ENCODE assay signal across 17 mouse cellular contexts in genomic region chr6:140429236-140429635, GRCm38 (mm10).
"Had no signal": no experiment of that assay in that cellular context is flagged by ENCODE, and none has a peak within 500 bp of the region (broad histone marks: within the 10 kb centered on the region; RNA-seq: fewer than 3 reads in every experiment).

No protein-coding gene starts in this region.

- H3K4me3 ChIP-seq: lung, embryonic 15.5 days; megakaryocyte, embryonic 14.5 days; midbrain, embryonic 13.5 days; midbrain, embryonic 15.5 days; neural tube, embryonic 12.5 days; stomach, embryonic 15.5 days had no signal

- ATAC-seq: lung, postnatal 0 days; midbrain, embryonic 13.5 days; midbrain, embryonic 15.5 days had no signal

- H3K4me2 ChIP-seq: lung, embryonic 15.5 days; midbrain, embryonic 11.5 days; midbrain, embryonic 13.5 days; midbrain, embryonic 15.5 days; neural tube, embryonic 12.5 days; stomach, embryonic 15.5 days had no signal

- H3K9me3 ChIP-seq: lung, embryonic 15.5 days; megakaryocyte, embryonic 14.5 days; midbrain, embryonic 13.5 days; midbrain, embryonic 15.5 days; neural tube, embryonic 12.5 days; stomach, embryonic 15.5 days had no signal

- DNase-seq: lung, adult 2 months; lung, postnatal 14 days; lung, postnatal 36 days; right cerebral cortex, postnatal 14 days; thymus, adult 2 months; thymus, postnatal 25 days; thymus, postnatal 4 days had no signal

- H3K9ac ChIP-seq: lung, embryonic 15.5 days; midbrain, embryonic 13.5 days; midbrain, embryonic 15.5 days; neural tube, embryonic 12.5 days; stomach, embryonic 15.5 days had no signal

- H3K27ac ChIP-seq: lung, embryonic 15.5 days; macrophage; midbrain, embryonic 13.5 days; midbrain, embryonic 15.5 days; neural tube, embryonic 12.5 days; stomach, embryonic 15.5 days; stomach, postnatal 0 days had no signal

- H3K27me3 ChIP-seq: lung, embryonic 15.5 days; midbrain, embryonic 13.5 days; midbrain, embryonic 15.5 days; neural tube, embryonic 12.5 days; stomach, embryonic 15.5 days had no signal
